Mouse (Mus musculus): ENCODE data around the gene Map3k1. TPM values are rescaled to one million over a fixed set of nuclear protein-coding genes. Genes with fewer than 3 reads are reported as not detected.

The Map3k1 gene
- total and polyA plus RNA-seq, 3 experiments: 24.6 to 99.2 (median 51.8) TPM

DNA sequence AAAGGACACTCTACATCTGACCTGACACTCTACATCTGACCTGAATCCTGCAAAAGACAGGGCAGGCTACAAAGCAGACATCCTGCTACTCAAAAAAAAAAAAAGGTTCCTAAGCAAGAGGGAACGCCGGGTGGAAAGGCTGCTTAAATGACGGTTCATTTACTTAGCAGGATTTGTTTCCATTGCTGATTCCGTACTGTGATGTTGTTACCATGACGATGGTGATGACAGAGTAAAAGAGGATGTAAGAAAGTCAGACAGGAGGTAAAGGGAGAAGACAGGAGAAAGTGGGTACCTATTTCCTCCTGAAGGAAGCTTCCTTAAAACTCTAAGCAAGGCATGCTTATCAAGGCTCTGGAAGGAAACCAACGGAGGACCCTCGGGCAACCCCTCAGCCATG, 31.6 kb downstream of the Map3k1 start:
- H3K36me3 ChIP-seq (replicated peaks): peaks cover 84% of the 10 kb centered on the region
- H3K9me3 ChIP-seq (replicated peaks): no peaks in the 10 kb centered on the region
- no peak for ATAC-seq (ENCODE audit: extremely low read depth, insufficient number of reproducible peaks, low FRiP score, poor library complexity, severe bottlenecking)

DNA sequence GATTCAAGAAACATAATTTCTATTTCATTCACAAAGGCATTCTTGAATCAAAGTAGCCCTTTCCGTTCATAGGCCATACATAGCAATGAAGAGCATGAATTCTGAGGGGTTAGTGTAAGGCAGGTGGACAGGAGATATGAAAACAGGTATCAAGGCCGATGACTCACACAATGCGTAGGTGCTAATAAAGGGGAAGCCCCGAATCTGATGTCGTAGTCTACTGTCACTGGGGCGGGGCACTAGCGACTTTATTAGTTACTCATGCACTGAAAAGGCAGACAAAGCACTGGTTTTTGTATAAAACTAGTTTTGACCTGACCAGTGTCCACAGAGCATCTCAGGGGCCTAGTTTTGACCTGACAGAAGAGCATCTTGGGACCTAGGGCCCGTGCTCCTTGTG, 36.7 kb downstream of the Map3k1 start:
- ATAC-seq (ENCODE audit: extremely low read depth, insufficient number of reproducible peaks, low FRiP score, poor library complexity, severe bottlenecking) (no peak), DNase-seq (ENCODE audit: low spot score) (no peak)
- TF ChIP-seq TAL1 (conservative IDR thresholded peaks at IDR 0.05; ENCODE audit: low read depth, low read length) (no peak), GATA2 (IDR thresholded peaks at IDR 0.05; ENCODE audit: borderline replicate concordance, low read depth, low read length) (no peak), CTCF (IDR thresholded peaks at IDR 0.05; ENCODE audit: low read depth, low read length) (no peak), POLR2AphosphoS5 (IDR thresholded peaks at IDR 0.05; ENCODE audit: insufficient replicate concordance, low read depth, low read length) (no peak), GATA1 (IDR thresholded peaks at IDR 0.05; ENCODE audit: borderline replicate concordance, low read length) (no peak)
- H3K27me3 ChIP-seq (ENCODE audit: insufficient read depth, low read length): no peaks in the 10 kb centered on the region
- H3K36me3 ChIP-seq (replicated peaks): peaks cover 94% of the 10 kb centered on the region
- H3K9me3 ChIP-seq (replicated peaks): no peaks in the 10 kb centered on the region
- no peak overlapping the region for H3K4me3 ChIP-seq (ENCODE audit: low read depth, low read length)
- H3K4me1 ChIP-seq (ENCODE audit: insufficient read depth, low read depth, low read length): peaks cover 9% of the 10 kb centered on the region

More for the DNA sequence above, 31.6 kb downstream of the Map3k1 start:
- DNase-seq (ENCODE audit: low spot score): no peak
- H3K27me3 ChIP-seq (ENCODE audit: insufficient read depth, low read length): no peaks in the 10 kb centered on the region
- no peak overlapping the region for H3K4me3 ChIP-seq (ENCODE audit: low read depth, low read length)
- peaks cover 32% of the 10 kb centered on the region for H3K4me1 ChIP-seq (ENCODE audit: insufficient read depth, low read depth, low read length)
- no peak for TF ChIP-seq POLR2AphosphoS5 (IDR thresholded peaks at IDR 0.05; ENCODE audit: insufficient replicate concordance, low read depth, low read length)
- TF ChIP-seq GATA2 (IDR thresholded peaks at IDR 0.05; ENCODE audit: borderline replicate concordance, low read depth, low read length): no peak
- no peak for TF ChIP-seq CTCF (IDR thresholded peaks at IDR 0.05; ENCODE audit: low read depth, low read length)
- no peak for TF ChIP-seq TAL1 (conservative IDR thresholded peaks at IDR 0.05; ENCODE audit: low read depth, low read length)
- no peak for TF ChIP-seq GATA1 (IDR thresholded peaks at IDR 0.05; ENCODE audit: borderline replicate concordance, low read length)

DNA sequence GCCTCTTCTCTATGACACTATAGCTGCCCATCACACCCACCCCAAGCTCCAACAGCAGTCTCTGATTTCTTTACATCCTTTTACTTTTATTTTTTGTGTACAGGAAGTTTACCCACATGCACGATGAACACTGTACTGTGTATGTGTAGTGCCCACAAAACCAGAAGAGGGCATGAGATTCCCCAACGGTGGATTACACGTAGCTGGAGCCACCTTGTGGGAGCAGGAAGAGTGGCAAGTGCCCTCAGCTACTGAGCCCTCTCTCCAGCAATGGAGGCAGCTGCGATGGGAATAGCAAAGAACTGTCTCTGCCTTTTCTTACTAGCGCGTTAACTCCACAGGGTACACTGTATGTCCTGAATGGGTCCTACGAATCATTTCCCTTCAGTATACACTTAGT, 37.6 kb downstream of the Map3k1 start:
- Histone ChIP-seq H3K4me1 (ENCODE audit: insufficient read depth, low read depth, low read length) (peaks cover 9% of the 10 kb centered on the region), H3K27me3 (ENCODE audit: insufficient read depth, low read length) (no peaks in the 10 kb centered on the region), H3K36me3 (replicated peaks) (peaks cover 94% of the 10 kb centered on the region), H3K9me3 (replicated peaks) (no peaks in the 10 kb centered on the region), H3K4me3 (ENCODE audit: low read depth, low read length) (no peak overlapping the region)
- DNase-seq (ENCODE audit: low spot score): peak; percentile 45
- peak; percentile 90 for ATAC-seq (ENCODE audit: extremely low read depth, insufficient number of reproducible peaks, low FRiP score, poor library complexity, severe bottlenecking)
- TF ChIP-seq GATA1 (IDR thresholded peaks at IDR 0.05; ENCODE audit: borderline replicate concordance, low read length): no peak
- TF ChIP-seq CTCF (IDR thresholded peaks at IDR 0.05; ENCODE audit: low read depth, low read length): peak; percentile 35

DNA sequence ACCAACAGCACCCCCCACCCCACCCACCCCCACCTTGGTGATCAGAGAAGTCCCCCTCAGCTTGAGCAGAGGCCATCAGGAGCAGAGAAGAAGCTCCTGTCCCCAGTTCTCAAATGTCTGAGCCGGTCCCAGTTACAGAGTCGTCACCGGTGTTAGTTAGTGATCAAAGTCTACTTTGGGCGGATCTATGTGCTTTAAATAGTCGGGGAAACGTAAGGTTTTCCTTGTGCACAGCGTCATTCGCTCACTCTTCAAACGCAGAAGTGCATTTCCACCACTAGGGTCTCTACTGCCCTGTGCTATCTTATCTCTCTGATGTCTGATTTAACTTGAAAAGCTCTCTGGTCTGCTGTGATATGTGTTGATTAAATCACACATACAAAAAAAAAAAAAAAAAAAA, 38.0 kb downstream of the Map3k1 start:
- no peak for DNase-seq (ENCODE audit: low spot score)
- Histone ChIP-seq H3K4me1 (ENCODE audit: insufficient read depth, low read depth, low read length) (peaks cover 9% of the 10 kb centered on the region), H3K27me3 (ENCODE audit: insufficient read depth, low read length) (no peaks in the 10 kb centered on the region), H3K36me3 (replicated peaks) (peaks cover 94% of the 10 kb centered on the region), H3K4me3 (ENCODE audit: low read depth, low read length) (no peak overlapping the region), H3K9me3 (replicated peaks) (no peaks in the 10 kb centered on the region)
- TF ChIP-seq TAL1 (conservative IDR thresholded peaks at IDR 0.05; ENCODE audit: low read depth, low read length): no peak
- TF ChIP-seq GATA2 (IDR thresholded peaks at IDR 0.05; ENCODE audit: borderline replicate concordance, low read depth, low read length): no peak
- no peak for TF ChIP-seq CTCF (IDR thresholded peaks at IDR 0.05; ENCODE audit: low read depth, low read length)
- no peak for TF ChIP-seq POLR2AphosphoS5 (IDR thresholded peaks at IDR 0.05; ENCODE audit: insufficient replicate concordance, low read depth, low read length)
- no peak for TF ChIP-seq GATA1 (IDR thresholded peaks at IDR 0.05; ENCODE audit: borderline replicate concordance, low read length)
- no peak for ATAC-seq (ENCODE audit: extremely low read depth, insufficient number of reproducible peaks, low FRiP score, poor library complexity, severe bottlenecking)

DNA sequence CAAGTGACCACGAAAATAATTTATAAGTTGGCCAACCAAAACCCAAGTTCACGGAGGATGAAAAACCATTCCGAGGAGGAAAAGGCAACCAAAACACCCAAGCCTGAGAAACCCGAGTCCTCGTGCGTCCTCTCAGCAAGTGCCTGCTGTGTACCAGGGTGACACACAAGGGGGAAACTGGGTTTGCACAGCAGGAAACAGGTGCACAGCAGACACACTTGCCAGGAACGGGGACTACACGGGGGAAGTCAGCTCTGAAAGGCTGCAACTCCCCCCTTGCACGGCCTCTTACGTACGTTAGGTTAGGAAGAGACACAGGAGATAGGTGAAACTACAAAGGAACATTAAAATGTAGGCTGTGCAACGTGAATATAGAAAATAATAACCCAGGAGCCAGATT, 46.3 kb downstream of the Map3k1 start:
- TF ChIP-seq POLR2AphosphoS5 (IDR thresholded peaks at IDR 0.05; ENCODE audit: insufficient replicate concordance, low read depth, low read length): no peak
- no peak for TF ChIP-seq GATA2 (IDR thresholded peaks at IDR 0.05; ENCODE audit: borderline replicate concordance, low read depth, low read length)
- TF ChIP-seq TAL1 (conservative IDR thresholded peaks at IDR 0.05; ENCODE audit: low read depth, low read length): no peak
- no peak for TF ChIP-seq CTCF (IDR thresholded peaks at IDR 0.05; ENCODE audit: low read depth, low read length)
- TF ChIP-seq GATA1 (IDR thresholded peaks at IDR 0.05; ENCODE audit: borderline replicate concordance, low read length): no peak
- H3K4me3 ChIP-seq (ENCODE audit: low read depth, low read length): no peak overlapping the region
- DNase-seq (ENCODE audit: low spot score) (no peak), ATAC-seq (ENCODE audit: extremely low read depth, insufficient number of reproducible peaks, low FRiP score, poor library complexity, severe bottlenecking) (no peak)
- no peaks in the 10 kb centered on the region for H3K9me3 ChIP-seq (replicated peaks)
- H3K36me3 ChIP-seq (replicated peaks): peaks cover 96% of the 10 kb centered on the region
- no peaks in the 10 kb centered on the region for H3K4me1 ChIP-seq (ENCODE audit: insufficient read depth, low read depth, low read length)
- no peaks in the 10 kb centered on the region for H3K27me3 ChIP-seq (ENCODE audit: insufficient read depth, low read length)

DNA sequence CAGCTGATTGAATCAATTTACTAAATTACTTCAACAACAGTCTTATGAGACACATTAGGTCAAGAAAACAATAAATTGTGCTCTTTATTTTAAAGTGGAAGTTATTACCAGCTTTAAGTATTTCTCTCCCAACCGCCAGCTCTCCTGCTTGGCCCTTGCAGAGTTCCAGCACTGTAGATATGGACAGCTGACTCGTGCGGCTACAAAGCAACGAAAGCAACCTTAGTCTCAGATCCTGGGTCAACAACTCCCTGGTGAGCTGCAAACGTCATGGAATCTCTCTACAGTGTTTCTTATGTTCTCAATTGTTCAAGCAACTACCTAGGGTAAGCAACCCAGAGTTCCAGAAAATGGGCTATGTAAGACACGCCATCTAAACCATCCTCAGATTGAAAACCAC, 51.8 kb downstream of the Map3k1 start:
- no peak overlapping the region for H3K4me3 ChIP-seq (ENCODE audit: low read depth, low read length)
- no peak for DNase-seq (ENCODE audit: low spot score)
- TF ChIP-seq GATA2 (IDR thresholded peaks at IDR 0.05; ENCODE audit: borderline replicate concordance, low read depth, low read length) (no peak), GATA1 (IDR thresholded peaks at IDR 0.05; ENCODE audit: borderline replicate concordance, low read length) (no peak), TAL1 (conservative IDR thresholded peaks at IDR 0.05; ENCODE audit: low read depth, low read length) (no peak), POLR2AphosphoS5 (IDR thresholded peaks at IDR 0.05; ENCODE audit: insufficient replicate concordance, low read depth, low read length) (no peak), CTCF (IDR thresholded peaks at IDR 0.05; ENCODE audit: low read depth, low read length) (no peak)
- no peak for ATAC-seq (ENCODE audit: extremely low read depth, insufficient number of reproducible peaks, low FRiP score, poor library complexity, severe bottlenecking)
- H3K9me3 ChIP-seq (replicated peaks): no peaks in the 10 kb centered on the region
- no peaks in the 10 kb centered on the region for H3K27me3 ChIP-seq (ENCODE audit: insufficient read depth, low read length)
- H3K36me3 ChIP-seq (replicated peaks): peaks cover 96% of the 10 kb centered on the region
- H3K4me1 ChIP-seq (ENCODE audit: insufficient read depth, low read depth, low read length): no peaks in the 10 kb centered on the region

DNA sequence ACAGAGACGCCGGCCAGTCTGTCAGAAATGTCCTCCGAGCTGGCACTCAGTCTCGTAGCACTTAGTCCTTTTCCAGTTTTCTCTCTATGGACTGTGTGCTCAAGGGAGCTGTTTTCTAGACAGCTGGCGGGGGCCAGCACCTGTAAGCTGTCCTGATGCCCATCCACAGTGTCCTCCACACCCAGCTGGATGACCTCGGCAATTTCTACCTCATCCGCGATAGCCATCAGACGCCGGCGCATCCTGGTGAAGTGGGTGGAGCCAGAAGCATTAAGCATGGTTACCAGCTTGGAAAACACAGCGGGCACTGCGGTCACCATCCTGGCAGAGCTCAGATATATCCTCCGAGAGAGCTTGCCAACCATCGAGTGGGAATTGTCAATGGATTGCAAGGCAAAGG, 52.9 kb downstream of the Map3k1 start:
- no peak for ATAC-seq (ENCODE audit: extremely low read depth, insufficient number of reproducible peaks, low FRiP score, poor library complexity, severe bottlenecking)
- H3K4me3 ChIP-seq (ENCODE audit: low read depth, low read length): no peak overlapping the region
- no peak for DNase-seq (ENCODE audit: low spot score)
- peaks cover 97% of the 10 kb centered on the region for H3K36me3 ChIP-seq (replicated peaks)
- peaks cover 4% of the 10 kb centered on the region; the same call in 1 of the 2 replicates for H3K4me1 ChIP-seq (ENCODE audit: insufficient read depth, low read depth, low read length)
- H3K27me3 ChIP-seq (ENCODE audit: insufficient read depth, low read length): no peaks in the 10 kb centered on the region
- TF ChIP-seq GATA1 (IDR thresholded peaks at IDR 0.05; ENCODE audit: borderline replicate concordance, low read length): no peak
- no peak for TF ChIP-seq GATA2 (IDR thresholded peaks at IDR 0.05; ENCODE audit: borderline replicate concordance, low read depth, low read length)
- TF ChIP-seq TAL1 (conservative IDR thresholded peaks at IDR 0.05; ENCODE audit: low read depth, low read length): no peak
- TF ChIP-seq CTCF (IDR thresholded peaks at IDR 0.05; ENCODE audit: low read depth, low read length): no peak
- no peak for TF ChIP-seq POLR2AphosphoS5 (IDR thresholded peaks at IDR 0.05; ENCODE audit: insufficient replicate concordance, low read depth, low read length)
- no peaks in the 10 kb centered on the region for H3K9me3 ChIP-seq (replicated peaks)

Measured in G1E (cell line).